Mouse (Mus musculus): ENCODE data around the gene Bzw2.

GRCm38 (mm10) chr12:36095371-36095880, 62.5 kb downstream of the Bzw2 start:
- TF ChIP-seq CTCF (IDR thresholded peaks at IDR 0.05): no peak
- TF ChIP-seq EP300 (IDR thresholded peaks at IDR 0.05): no peak
